Mouse (Mus musculus): ENCODE measurements at regions not wholly inside any gene's neighbourhood (a gene's known extent, or its start where the extent isn't known, plus 50 kb on each side); places are given as distances from the start of the nearest gene placed in this dataset.

DNA sequence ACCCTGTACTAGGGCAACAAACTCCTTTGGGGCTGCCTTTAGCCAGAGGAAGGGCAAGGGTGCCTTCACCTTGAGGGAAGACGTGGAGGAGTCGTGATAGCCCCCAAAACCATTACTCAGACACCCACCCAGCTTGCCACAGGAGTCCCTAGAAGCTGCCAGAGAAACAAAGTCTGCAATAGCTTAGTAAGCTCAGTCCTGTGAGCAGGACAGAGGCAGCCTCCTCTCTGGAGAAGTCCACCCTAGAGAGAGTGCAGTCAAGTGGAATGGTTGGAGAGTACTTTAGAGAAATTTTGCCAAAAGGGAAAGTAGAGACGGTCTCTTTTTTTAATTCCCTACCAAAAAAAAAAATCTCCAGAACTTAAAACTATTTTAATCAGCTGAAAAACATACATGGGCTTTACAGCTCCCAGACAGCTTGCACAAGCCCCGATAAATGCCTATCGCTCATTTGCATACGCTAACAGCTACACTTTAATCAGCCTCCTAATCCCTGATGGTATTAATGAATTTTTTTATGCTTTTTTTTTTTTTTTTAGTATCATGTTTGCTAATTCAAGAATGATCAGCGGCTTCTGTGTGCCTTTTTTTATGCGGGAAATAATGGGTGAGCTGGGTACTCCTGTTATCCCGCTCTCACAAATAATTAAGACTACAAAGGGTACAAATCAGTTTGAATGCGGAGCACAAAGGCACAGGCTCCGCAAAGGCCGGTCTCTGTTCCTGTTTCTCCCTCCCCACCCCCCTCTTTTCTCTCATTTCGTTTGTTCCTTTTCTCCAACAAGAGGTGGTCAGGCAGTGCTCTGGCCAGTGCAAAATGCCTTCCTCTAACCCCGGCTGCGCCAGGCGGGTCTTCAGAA is 219.8 kb downstream of the Il20rb start:
- DNase-seq (ENCODE audit: low spot score in 2 of 2), result no peak

DNA sequence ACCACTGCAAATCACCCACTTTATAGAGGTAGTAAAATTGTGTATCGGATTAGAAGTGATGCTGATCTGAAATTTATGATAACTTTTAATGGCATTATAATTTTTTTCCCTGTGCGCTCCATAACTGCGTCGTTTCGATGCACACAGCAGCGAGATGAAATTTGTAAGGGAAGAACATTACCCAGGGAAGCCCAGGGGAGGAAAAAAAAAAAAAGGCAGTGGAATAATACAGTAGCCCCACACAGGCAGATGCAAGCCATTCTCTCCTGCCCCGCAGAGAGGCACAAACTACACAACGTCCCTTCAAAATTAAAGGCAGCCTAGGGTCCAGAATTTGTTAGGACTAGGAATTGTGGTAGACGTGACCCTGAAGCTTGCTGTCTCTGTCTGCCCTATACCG is 234.2 kb downstream of the Il20rb start:
- no peak for DNase-seq (ENCODE audit: low spot score in 2 of 2)
